Mouse (Mus musculus): ENCODE results near the gene Lonp1.
A peak's percentile ranks its signal among the peaks of the same experiment; 100 is the strongest.
"Not testable (repeated sequence)": the region's sequence is repeated elsewhere in the genome, so short reads cannot be mapped to it uniquely, and the experiment has no call there.

Gene Lonp1

GRCm38 (mm10) chr17:56617628-56618027 is 9.1 kb downstream of the Lonp1 start:
- DNase-seq: no peak

GRCm38 (mm10) chr17:56616725-56617124 is 10.0 kb downstream of the Lonp1 start:
- DNase-seq: no peak

GRCm38 (mm10) chr17:56615792-56616191 is 10.9 kb downstream of the Lonp1 start:
- no peak for DNase-seq

- no peak for DNase-seq
These were observed 11.4 kb downstream of the Lonp1 start for GRCm38 (mm10) chr17:56615136-56615784.

- no peak for DNase-seq
These were observed 12.1 kb downstream of the Lonp1 start for GRCm38 (mm10) chr17:56614391-56615135.

GRCm38 (mm10) chr17:56613893-56614292 is 12.8 kb downstream of the Lonp1 start:
- peak; percentile 24 for DNase-seq

GRCm38 (mm10) chr17:56613236-56613844 is 13.3 kb downstream of the Lonp1 start, which contains the start of gene Rpl36:
Gene Rpl36, plus strand, starts transcription at chr17:56613416.
- peak; percentile 96 for DNase-seq

GRCm38 (mm10) chr17:56612565-56612939 is 14.1 kb downstream of the Lonp1 start:
- not testable (repeated sequence) for DNase-seq

- peak; percentile 63 for DNase-seq
These were observed 14.7 kb downstream of the Lonp1 start for GRCm38 (mm10) chr17:56611861-56612564.

- DNase-seq: no peak
These were observed 15.4 kb downstream of the Lonp1 start for GRCm38 (mm10) chr17:56611323-56611722.

- DNase-seq: peak; percentile 99
These were observed 17.1 kb downstream of the Lonp1 start, which contains the start of gene 2410015M20Rik for GRCm38 (mm10) chr17:56609452-56610171. Gene 2410015M20Rik, minus strand, starts transcription at chr17:56609771.

GRCm38 (mm10) chr17:56608699-56609098 is 18.0 kb downstream of the Lonp1 start:
- no peak for DNase-seq

- DNase-seq: no peak
These were observed 19.1 kb downstream of the Lonp1 start for GRCm38 (mm10) chr17:56607521-56608062.

GRCm38 (mm10) chr17:56605431-56605830 is 21.3 kb downstream of the Lonp1 start:
- no peak for DNase-seq

GRCm38 (mm10) chr17:56604422-56604821 is 22.3 kb downstream of the Lonp1 start:
- DNase-seq: no peak

- no peak for DNase-seq
These were observed 22.7 kb downstream of the Lonp1 start for GRCm38 (mm10) chr17:56604070-56604380.

- DNase-seq: no peak
These were observed 23.3 kb downstream of the Lonp1 start for GRCm38 (mm10) chr17:56603186-56604069.

- DNase-seq: peak; percentile 16
These were observed 33.0 kb downstream of the Lonp1 start for GRCm38 (mm10) chr17:56593527-56594271.

GRCm38 (mm10) chr17:56592553-56592952 is 34.1 kb downstream of the Lonp1 start:
- no peak for DNase-seq

GRCm38 (mm10) chr17:56588921-56589320 is 37.8 kb downstream of the Lonp1 start:
- DNase-seq: no peak

- no peak for DNase-seq
These were observed 38.9 kb downstream of the Lonp1 start for GRCm38 (mm10) chr17:56587773-56588172.

Measured in retina, postnatal 1 day (tissue).